Mouse (Mus musculus) layer of hippocampus, postnatal 10 days (tissue): Measurements from ENCODE around the gene Atxn2. TPM values are rescaled to one million over a fixed set of nuclear protein-coding genes. Genes with fewer than 3 reads are reported as not detected.
"Not testable (repeated sequence)": the region's sequence is repeated elsewhere in the genome, so short reads cannot be mapped to it uniquely, and the experiment has no call there.

Source experiments
- DNase-seq, 2 experiments: peaks; one replicate each; pipeline ENCODE4 v3.0.0; 2021; ENCODE audit warnings: low spot score in 2 of 2
- total RNA-seq, 2 experiments: library from RNA; stranded (reverse); gene quantifications; 2 replicates each; pipeline ENCODE4 v1.2.3; 2021

Gene Atxn2
- total RNA-seq, 2 experiments from 2014 or later: 204 to 220 TPM

DNA sequence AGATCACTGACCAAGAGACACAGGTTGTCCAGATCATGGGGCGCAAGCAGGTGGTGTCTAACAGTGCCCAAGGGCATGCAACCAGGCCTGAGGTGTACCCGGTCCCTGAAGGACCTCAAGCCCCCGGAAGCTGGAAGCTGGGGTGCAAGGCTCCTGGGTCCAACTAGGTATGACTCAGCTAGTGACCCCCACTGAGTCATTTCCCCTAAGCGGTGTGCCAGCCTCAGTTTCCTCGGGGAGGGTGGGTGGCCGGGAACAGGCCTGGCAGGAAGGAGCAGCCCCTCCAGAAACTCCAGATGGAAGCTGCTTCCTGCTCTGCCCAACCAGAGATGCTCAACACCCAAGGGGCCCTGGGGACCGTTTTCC, 123.1 kb downstream of the Atxn2 start:
- DNase-seq: no peak

- no peak for DNase-seq
Observed at GRCm38 (mm10) chr5:121834991-121835747, 124.0 kb downstream of the Atxn2 start.

DNA sequence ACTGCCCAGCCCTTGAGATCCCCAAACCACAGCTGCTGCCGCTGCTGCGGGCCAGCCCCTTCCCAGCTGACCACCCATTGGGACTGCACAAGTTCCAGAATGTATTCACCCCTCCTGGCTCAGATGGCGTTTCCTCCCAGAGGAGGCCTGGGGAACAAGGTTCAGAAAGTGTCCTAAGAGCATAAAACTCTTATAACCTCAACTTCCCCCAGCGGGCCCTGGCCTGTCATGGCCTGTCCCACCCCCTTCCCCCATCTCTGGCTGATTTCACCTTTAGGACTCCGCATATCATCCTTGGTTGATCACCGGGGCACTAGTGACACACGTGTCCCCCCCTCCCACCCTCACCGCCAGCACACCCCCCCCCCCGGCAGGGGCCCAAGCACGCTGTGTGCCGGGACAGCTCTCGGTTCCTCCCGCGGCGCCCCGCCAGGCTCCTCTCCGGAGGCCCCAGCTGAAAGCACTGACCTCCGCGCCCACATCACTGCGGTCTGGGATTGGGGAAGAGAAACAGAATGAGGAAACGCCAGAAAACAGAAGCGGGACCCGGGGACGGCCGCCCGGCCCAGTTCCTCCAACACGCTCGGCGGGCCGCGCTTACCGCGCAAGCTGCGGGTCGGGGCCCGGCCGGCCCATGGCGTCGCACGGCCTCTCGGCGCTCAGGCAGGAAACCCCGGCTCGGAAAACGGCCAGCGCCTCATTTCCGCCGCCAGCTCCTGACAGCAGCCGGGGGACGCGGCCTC, 125.0 kb downstream of the Atxn2 start:
- no peak for DNase-seq

DNA sequence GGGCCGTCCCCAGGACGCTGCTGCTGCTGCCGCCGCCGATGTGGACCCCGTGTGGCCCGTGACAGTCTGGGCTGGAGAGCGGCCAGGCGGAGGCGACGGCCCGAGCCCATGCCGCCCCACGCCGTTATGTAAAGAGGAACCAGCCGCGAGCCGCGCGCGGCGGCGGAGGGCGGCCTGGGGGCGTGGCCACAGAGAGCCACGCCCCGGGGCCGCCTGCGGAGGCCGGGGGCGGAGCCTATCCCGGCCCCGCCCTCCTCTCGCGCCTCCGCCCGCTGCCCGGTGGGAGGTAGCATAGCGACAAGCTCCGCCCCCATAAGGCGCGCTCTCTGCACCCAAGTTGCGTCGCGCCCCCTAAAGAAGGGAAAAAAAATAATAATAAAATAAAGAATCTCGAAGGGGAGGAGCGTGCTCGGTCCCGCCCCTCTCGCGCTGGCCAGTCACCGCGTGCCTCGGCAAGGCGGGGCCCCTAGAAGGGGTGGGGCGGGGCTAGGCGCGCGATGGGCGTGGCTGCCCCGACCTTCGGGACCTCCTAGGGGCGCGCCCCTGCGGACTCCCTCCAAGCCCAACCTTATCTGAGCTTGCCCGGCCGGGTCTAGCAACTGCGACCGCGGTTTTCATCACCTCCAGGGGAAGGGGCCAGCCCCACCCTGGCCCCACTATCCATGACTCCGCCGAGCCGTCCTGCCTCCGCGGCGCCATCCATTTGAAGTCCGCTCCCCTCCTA, 125.7 kb downstream of the Atxn2 start:
- DNase-seq: peak; percentile 79 to 85

DNA sequence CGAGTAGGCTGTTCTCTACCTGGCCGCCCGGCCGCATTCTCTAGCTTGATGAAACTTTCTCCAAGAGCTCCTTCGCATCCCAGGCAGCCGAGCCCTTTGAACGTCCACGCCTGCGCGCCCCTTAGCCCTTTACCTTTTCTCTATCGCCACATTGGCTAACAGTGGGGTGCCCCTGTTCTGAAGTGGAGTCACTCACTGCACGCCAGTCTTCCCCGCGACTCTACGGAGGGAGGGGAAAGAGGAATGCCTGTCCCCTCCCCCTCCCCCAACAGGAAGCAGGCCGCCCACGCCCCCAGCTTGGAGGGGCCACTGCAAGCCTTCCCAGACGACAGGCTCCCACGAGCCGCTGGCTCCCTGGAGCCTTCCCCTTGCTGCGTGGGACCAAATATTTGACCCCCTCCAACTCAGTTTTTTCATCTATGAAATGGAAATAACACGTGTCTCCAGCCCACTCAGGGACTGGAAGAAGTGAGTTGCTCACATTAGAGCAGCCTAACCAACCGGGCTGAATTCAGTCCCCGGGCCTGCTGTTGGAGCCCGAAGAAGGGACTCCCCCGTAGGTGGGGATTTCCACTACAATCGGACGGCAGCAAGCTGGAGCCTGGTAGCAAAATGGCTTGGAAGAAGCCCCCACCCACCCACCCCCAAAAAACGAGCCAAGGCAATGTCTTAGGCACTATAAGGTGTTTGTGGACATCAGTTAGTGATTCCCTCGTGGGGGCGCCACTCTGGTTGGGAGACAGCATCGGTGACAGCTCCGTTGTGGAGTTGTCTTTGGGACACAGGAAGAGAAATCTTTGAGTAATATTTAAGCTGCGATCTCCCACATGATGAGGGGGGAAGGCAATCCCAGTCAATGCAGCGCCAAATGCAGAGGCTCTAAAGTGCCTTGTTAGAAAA, 126.6 kb downstream of the Atxn2 start, which contains the start of gene Sh2b3:
Gene Sh2b3, minus strand, starts transcription at position 206 of the 900 bp plus-strand sequence.
- DNase-seq: peak in 1 of 2 experiments; percentile 46

DNA sequence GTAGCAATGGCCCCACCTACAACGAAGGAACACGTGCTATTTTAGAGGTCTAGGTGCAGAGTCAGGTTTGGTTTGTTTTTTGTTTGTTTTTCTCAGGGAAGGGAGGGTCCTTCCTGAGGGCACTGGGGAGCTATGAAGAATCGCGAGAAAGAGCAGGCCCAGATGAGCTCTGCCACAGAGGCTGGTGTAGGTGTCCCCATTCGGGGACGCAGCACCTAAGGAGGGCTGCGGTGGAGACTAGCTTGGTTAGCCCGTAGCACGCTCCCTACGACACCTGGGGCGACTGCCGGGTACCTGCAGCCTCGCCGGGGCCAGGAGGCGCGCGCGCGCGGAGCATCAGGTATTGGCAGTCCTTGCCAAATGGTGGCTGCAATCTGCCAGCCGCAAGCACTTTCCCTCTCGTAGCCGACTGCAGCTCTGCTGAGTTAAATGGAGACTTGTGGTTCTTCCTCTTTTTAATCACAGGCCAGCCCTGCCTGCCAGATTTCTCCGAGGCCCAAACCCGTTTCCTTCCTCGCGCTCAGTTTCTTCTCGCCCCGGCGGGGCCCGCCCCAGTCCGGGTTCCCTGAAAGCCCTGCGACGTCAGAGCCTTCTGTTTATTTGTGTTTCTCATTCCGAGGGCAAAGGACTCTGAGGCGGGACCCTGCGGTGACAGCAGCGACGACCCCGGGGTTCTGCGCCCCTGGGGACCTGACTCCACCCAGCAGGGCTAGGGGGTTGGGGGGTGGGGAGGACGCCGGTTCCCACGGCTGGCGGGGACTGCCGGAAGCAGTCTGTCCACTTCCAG, 127.4 kb downstream of the Atxn2 start:
- peak; percentile 49 to 50 for DNase-seq

- no peak for DNase-seq
Observed at GRCm38 (mm10) chr5:121839128-121839473, 128.0 kb downstream of the Atxn2 start.

GRCm38 (mm10) chr5:121841516-121841915, 130.4 kb downstream of the Atxn2 start:
- DNase-seq: no peak

DNA sequence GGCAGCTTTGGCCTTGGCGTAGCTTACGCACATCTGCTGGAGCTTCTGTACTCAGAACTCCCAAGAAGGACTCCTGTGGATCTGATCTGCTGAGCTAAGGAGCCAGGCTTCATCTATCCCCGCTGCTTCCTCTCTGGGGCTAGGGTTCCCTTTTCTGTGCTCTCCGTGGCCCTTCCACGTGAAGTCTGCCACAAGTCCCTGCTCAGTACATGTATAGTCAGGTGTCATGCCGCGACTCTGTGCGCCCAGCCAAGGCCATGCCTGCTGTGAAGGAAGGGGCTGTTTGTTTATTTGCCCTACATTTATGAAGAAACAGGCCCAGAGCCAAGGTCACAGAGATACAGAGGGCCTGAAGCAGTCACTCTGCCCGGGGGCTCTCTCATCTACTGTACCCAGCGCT, 130.8 kb downstream of the Atxn2 start:
- no peak for DNase-seq

- DNase-seq: peak; percentile 88 to 90
Observed at GRCm38 (mm10) chr5:121842665-121843118, 131.6 kb downstream of the Atxn2 start.

DNA sequence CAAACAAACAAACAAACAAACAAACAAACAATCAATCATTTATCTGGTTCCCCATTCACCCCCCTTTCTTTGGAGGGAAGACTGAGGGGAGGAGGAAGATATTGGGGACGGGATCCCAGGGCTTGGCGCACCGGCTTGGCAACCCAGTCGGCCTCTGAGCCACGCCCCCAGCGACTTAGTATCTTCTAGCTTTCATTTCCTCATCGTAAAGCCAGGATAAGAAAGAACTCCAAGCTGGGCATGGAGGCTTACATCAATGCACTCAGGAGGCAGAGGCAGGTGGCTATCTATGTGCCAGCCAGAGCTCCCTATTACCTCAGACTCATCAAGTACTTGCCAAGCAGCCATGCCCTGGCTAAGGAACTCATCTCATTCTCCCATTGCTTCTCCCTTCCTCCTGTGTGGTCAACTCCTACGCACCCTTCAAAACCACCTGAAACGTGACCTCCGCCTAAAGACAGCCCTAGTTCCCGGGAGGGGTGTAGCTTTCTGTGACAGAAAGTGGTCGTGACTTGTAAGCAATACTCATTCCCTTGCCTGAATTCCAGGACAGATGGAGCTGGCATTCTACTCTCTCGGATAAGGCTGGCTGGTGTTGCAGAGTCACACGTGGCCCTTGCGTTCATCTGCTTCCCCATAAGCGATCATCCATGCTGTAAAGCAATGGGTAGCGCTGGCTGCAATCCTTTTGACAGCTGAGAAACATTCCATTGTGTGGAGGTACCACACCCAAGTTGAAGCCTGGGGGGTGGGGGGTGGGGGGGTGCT, 132.2 kb downstream of the Atxn2 start:
- no peak for DNase-seq

GRCm38 (mm10) chr5:121845361-121845760, 134.2 kb downstream of the Atxn2 start:
- DNase-seq: no peak

- no peak for DNase-seq
Observed at GRCm38 (mm10) chr5:121846322-121846721, 135.2 kb downstream of the Atxn2 start.

GRCm38 (mm10) chr5:121847269-121847668, 136.1 kb downstream of the Atxn2 start:
- not testable (repeated sequence) for DNase-seq

DNA sequence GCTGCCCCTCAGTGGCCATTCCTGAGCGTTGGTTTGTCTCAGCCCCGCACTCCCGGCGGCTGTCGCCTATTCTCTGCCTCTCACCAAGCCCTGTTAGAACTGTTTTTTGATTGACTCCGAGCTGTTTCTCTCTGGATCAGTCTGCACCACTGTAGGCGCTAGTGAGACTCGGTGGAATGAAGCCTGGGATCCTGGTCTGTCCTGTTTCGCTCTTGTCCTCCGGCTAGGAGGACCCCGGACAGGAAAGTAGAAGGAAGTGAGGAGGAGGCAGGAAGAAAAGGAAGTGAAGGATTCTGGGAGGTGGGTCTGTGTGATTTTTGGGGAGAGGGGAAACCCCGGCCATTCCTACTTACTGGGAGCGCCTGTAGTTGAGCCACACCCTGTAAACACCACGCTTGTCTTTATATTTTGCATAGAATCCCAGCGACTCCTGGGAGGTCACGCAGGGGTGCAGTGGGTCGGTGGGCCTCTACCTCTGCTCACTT, 136.9 kb downstream of the Atxn2 start:
- DNase-seq: peak; percentile 49 to 57

- DNase-seq: peak; percentile 90 to 95
Observed at GRCm38 (mm10) chr5:121848743-121849142, 137.6 kb downstream of the Atxn2 start, which contains the start of gene Pheta1. Pheta1 (plus strand) TSS chr5:121848984.

DNA sequence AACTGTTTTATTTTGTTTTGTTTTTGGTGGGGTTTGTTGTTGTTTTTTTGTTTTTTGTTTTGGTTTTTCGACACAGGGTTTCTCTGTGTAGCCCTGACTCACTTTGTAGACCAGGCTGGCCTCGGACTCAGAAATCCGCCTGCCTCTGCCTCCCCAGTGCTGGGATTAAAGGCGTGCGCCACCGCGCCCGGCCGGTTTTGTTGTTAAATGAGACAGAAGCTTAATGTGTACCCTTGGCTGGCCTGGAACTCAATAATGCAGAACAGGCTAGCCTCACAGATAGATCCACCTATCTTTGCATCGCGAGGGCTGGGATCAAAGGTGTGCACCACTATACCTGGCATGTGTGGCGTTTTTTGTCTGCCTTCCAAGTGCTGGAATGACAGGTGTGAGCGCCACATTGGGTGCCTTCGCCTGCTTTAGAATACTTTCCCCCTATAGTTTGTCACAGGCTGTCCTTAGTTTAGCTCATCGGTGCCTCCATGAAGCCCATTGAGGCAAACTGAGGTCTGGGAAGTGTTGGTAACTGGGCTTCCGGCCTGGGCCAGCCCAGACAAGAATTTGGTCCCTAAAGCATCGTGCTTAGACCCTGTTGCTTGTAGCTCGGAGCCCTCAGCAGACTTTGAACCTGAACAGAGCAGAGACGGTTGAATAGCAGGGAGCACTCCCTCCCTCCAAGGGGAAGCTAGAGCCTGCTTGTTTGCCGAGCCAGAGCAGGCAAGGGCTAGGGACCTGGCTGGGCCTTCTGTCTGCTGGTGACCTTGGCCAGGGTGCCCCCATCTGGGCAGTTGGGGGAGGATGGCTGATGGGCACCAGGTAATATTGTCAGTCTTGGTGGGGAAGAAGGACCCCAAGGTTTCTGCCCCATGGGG, 138.6 kb downstream of the Atxn2 start:
- DNase-seq: no peak
